Mouse (Mus musculus) liver, adult 2 months (tissue): Measurements from ENCODE around the gene Gast. TPM values are rescaled to one million over a fixed set of nuclear protein-coding genes. Genes with fewer than 3 reads are reported as not detected.

ENCODE experiments used
- DNase-seq: peaks from one replicate; pipeline ENCODE4 v3.0.0-alpha.2; 2011; ENCODE audit warnings: low read depth, low spot score; ENCODE audit errors: extremely low read depth
- H3K27ac ChIP-seq: fragments of 200-500 bp; replicated peaks from 2 replicates; pipeline ENCODE4 v1.5.1; 2012; ENCODE audit warnings: low read depth, mild to moderate bottlenecking, control low read depth, inconsistent platforms, low read length; ENCODE audit not compliant: insufficient read depth
- H3K27me3 ChIP-seq: fragments of 200-500 bp; 2 replicates; pipeline ENCODE4 v1.6.1; 2012; ENCODE audit warnings: mild to moderate bottlenecking, moderate library complexity, low read length, inconsistent platforms; ENCODE audit not compliant: control insufficient read depth, insufficient read depth
- H3K36me3 ChIP-seq: fragments of 200-500 bp; 2 replicates; pipeline ENCODE4 v1.6.1; 2012; ENCODE audit warnings: low read length, inconsistent platforms; ENCODE audit not compliant: control insufficient read depth, insufficient read depth
- H3K4me1 ChIP-seq: fragments of 200-500 bp; 2 replicates; pipeline ENCODE4 v1.6.1; 2011; ENCODE audit warnings: low read length; ENCODE audit not compliant: control insufficient read depth, insufficient read depth
- H3K4me3 ChIP-seq: fragments of 200-500 bp; 2 replicates; pipeline ENCODE4 v1.5.1; 2011; ENCODE audit warnings: low read depth, mild to moderate bottlenecking, control low read depth, low read length, moderate library complexity; ENCODE audit not compliant: insufficient read depth
- H3K79me2 ChIP-seq: fragments of 200-500 bp; 2 replicates; pipeline ENCODE4 v1.6.1; 2012; ENCODE audit warnings: inconsistent platforms, mild to moderate bottlenecking, low read length, moderate library complexity; ENCODE audit not compliant: control insufficient read depth, insufficient read depth
- H3K9ac ChIP-seq: fragments of 200-500 bp; 2 replicates; pipeline ENCODE4 v1.6.1; 2012; ENCODE audit warnings: low read depth, mild to moderate bottlenecking, control low read depth, inconsistent platforms, low read length
- CTCF ChIP-seq: fragments of 200-500 bp; IDR thresholded peaks from 2 replicates; pipeline ENCODE4 v1.5.1; 2011; ENCODE audit warnings: low read depth, low read length, control low read depth
- POLR2A ChIP-seq: fragments of 200-500 bp; IDR thresholded peaks from 2 replicates; pipeline ENCODE4 v1.6.1; 2011; ENCODE audit warnings: low read length, control low read depth; ENCODE audit not compliant: insufficient read depth; ENCODE audit errors: extremely low read depth
- WGBS: fragments of 180-500 bp; shearing (Covaris S2); methylation state at CpG from one replicate; pipeline ENCODE4 v1.1.7; 2018; 5-methylcytosine and 5-hydroxymethylcytosine counted together
- polyA plus RNA-seq: library from polyadenylated mRNA; depleted of rRNA; stranded (reverse); fragments of >200 nt; gene quantifications from 2 replicates; pipeline ENCODE4 v1.2.3, GENCODE M21; 2012; rRNA removed
- total RNA-seq: library from RNA; depleted of rRNA; stranded (reverse); fragments of >200 nt; gene quantifications from 2 replicates; pipeline ENCODE4 v1.2.3, GENCODE M21; 2014; rRNA removed

Gene Gast
- total and polyA plus RNA-seq, 2 experiments, result not detected

DNA sequence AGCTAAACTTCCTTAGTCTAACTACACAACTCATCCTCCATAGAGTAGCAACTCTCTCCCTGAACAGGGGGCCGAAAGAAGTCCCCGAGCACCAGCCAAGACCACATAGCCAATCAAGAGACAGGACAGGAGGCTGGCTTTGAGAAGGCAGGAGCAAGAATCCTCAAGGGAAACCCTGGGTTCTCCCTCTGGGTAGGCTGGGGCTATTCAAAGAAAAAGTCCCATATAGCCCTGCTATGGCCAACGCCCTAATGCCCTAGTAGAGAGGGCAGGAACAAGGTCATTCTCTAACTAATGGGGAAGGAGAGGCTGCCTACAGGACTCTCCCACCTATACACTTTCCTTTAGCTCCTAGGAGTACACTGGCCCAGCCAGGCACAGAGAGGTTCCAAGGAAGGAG is 50.8 kb downstream of the Gast start:
- H3K4me1 ChIP-seq, result peaks cover 5% of the 10 kb centered on the region
- TF ChIP-seq POLR2A, result no peak
- TF ChIP-seq CTCF, result no peak
- peaks cover 25% of the 10 kb centered on the region; the same call in 1 of the 2 replicates for H3K36me3 ChIP-seq
- H3K27me3 ChIP-seq, result no peaks in the 10 kb centered on the region
- H3K4me3 ChIP-seq, result no peak overlapping the region
- DNase-seq, result no peak
- no peak overlapping the region for H3K9ac ChIP-seq
- peaks cover 19% of the 10 kb centered on the region for H3K79me2 ChIP-seq
- WGBS, result 98% methylated on average over 3 of the region's 3 CpGs
- no peak overlapping the region for H3K27ac ChIP-seq

DNA sequence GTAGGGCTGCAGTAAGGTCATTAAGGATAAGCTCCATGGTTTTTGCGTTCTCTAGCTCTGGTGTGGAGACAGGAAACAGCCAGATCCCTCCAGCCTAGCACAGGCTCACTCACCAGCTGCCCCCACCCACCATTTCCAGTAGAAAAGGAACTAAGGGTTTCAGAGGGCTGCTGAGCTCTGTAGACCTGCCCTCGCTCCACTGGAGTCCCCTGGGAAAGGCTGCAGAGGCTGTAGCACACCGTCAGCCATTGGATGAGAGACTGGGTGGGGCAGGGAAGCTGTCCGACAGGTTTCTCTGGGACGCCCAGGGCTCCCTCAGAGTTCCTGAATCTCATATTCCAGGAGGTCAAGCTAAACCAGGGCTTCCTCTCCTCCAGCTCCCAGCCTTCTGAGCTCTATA is 52.4 kb downstream of the Gast start:
- Histone ChIP-seq H3K79me2 (peaks cover 25% of the 10 kb centered on the region), H3K36me3 (peaks cover 18% of the 10 kb centered on the region; the same call in 1 of the 2 replicates), H3K27ac (no peak overlapping the region), H3K4me3 (no peak overlapping the region), H3K4me1 (peaks cover 17% of the 10 kb centered on the region), H3K9ac (no peak overlapping the region), H3K27me3 (no peaks in the 10 kb centered on the region)
- DNase-seq, result no peak
- WGBS, result 81% methylated on average over 5 of the region's 5 CpGs
- no peak for TF ChIP-seq CTCF
- no peak for TF ChIP-seq POLR2A

Other genes with a start within 250 kb of the Gast start
- not detected in 2 replicates for gene Krt32, start 246.2 kb upstream of the Gast start, total RNA-seq
- gene Krt32, start 246.2 kb upstream of the Gast start, polyA plus RNA-seq, result not detected in 2 replicates
- not detected in 2 replicates for gene Krt35, start 238.2 kb upstream of the Gast start, total RNA-seq
- gene Krt35, start 238.2 kb upstream of the Gast start, polyA plus RNA-seq, result not detected in 2 replicates
- not detected in 2 replicates for gene Krt36, start 228.8 kb upstream of the Gast start, total RNA-seq
- not detected in 2 replicates for gene Krt36, start 228.8 kb upstream of the Gast start, polyA plus RNA-seq
- gene Krt13, start 212.8 kb upstream of the Gast start, total RNA-seq, result not detected in 2 replicates
- 0.54 TPM in 1 of 2 replicates, not detected in the other for gene Krt13, start 212.8 kb upstream of the Gast start, polyA plus RNA-seq
- not detected in 2 replicates for gene Krt15, start 198.5 kb upstream of the Gast start, total RNA-seq
- gene Krt15, start 198.5 kb upstream of the Gast start, polyA plus RNA-seq, result not detected in 2 replicates
- gene Krt19, start 185.7 kb upstream of the Gast start, total RNA-seq, result 2.8 and 4.5 TPM in 2 replicates
- 2.4 and 2.6 TPM in 2 replicates for gene Krt19, start 185.7 kb upstream of the Gast start, polyA plus RNA-seq
- not detected in 2 replicates for gene Krt9, start 141.2 kb upstream of the Gast start, total RNA-seq
- not detected in 2 replicates for gene Krt9, start 141.2 kb upstream of the Gast start, polyA plus RNA-seq
- not detected in 2 replicates for gene Krt14, start 126.9 kb upstream of the Gast start, total RNA-seq
- gene Krt14, start 126.9 kb upstream of the Gast start, polyA plus RNA-seq, result not detected in 2 replicates
- not detected in 2 replicates for gene Krt16, start 85.5 kb upstream of the Gast start, total RNA-seq
- gene Krt16, start 85.5 kb upstream of the Gast start, polyA plus RNA-seq, result not detected in 2 replicates
- not detected in 2 replicates for gene Krt17, start 73.4 kb upstream of the Gast start, total RNA-seq
- gene Krt17, start 73.4 kb upstream of the Gast start, polyA plus RNA-seq, result not detected in 2 replicates
- gene Krt42, start 64.5 kb upstream of the Gast start, total RNA-seq, result not detected in 2 replicates
- not detected in 2 replicates for gene Krt42, start 64.5 kb upstream of the Gast start, polyA plus RNA-seq
- 145 and 210 TPM in 2 replicates for gene Eif1, start 14.5 kb upstream of the Gast start, total RNA-seq
- 86.6 and 104 TPM in 2 replicates for gene Eif1, start 14.5 kb upstream of the Gast start, polyA plus RNA-seq
- gene Hap1, start 21.7 kb downstream of the Gast start, total RNA-seq, result 0.65 and 1.3 TPM in 2 replicates
- 0.40 and 1.2 TPM in 2 replicates for gene Hap1, start 21.7 kb downstream of the Gast start, polyA plus RNA-seq
- 18.3 and 27.5 TPM in 2 replicates for gene Jup, start 63.4 kb downstream of the Gast start, total RNA-seq
- gene Jup, start 63.4 kb downstream of the Gast start, polyA plus RNA-seq, result 69.5 and 86.0 TPM in 2 replicates
- 1.2 and 1.5 TPM in 2 replicates for gene P3h4, start 80.4 kb downstream of the Gast start, total RNA-seq
- 0.81 and 1.2 TPM in 2 replicates for gene P3h4, start 80.4 kb downstream of the Gast start, polyA plus RNA-seq
- 0.74 and 1.1 TPM in 2 replicates for gene Fkbp10, start 81.3 kb downstream of the Gast start, total RNA-seq
- 1.7 and 1.9 TPM in 2 replicates for gene Fkbp10, start 81.3 kb downstream of the Gast start, polyA plus RNA-seq
- 4.4 and 5.2 TPM in 2 replicates for gene Nt5c3b, start 107.4 kb downstream of the Gast start, total RNA-seq
- 3.9 and 4.8 TPM in 2 replicates for gene Nt5c3b, start 107.4 kb downstream of the Gast start, polyA plus RNA-seq
- gene Klhl10, start 107.5 kb downstream of the Gast start, total RNA-seq, result 0.18 TPM in 1 of 2 replicates, not detected in the other
- gene Klhl10, start 107.5 kb downstream of the Gast start, polyA plus RNA-seq, result 0.05 TPM in 1 of 2 replicates, not detected in the other
- 6.9 and 7.6 TPM in 2 replicates for gene Klhl11, start 138.3 kb downstream of the Gast start, total RNA-seq
- 1.1 and 1.6 TPM in 2 replicates for gene Klhl11, start 138.3 kb downstream of the Gast start, polyA plus RNA-seq
- gene Acly, start 193.6 kb downstream of the Gast start, total RNA-seq, result 205 and 272 TPM in 2 replicates
- 118 and 124 TPM in 2 replicates for gene Acly, start 193.6 kb downstream of the Gast start, polyA plus RNA-seq
- gene Ttc25, start 211.2 kb downstream of the Gast start, total RNA-seq, result 0.28 and 0.40 TPM in 2 replicates
- 0.04 and 0.05 TPM in 2 replicates for gene Ttc25, start 211.2 kb downstream of the Gast start, polyA plus RNA-seq
- gene Cnp, start 240.5 kb downstream of the Gast start, total RNA-seq, result 10.1 and 11.6 TPM in 2 replicates
- gene Cnp, start 240.5 kb downstream of the Gast start, polyA plus RNA-seq, result 11.0 and 17.3 TPM in 2 replicates